Mouse (Mus musculus): ENCODE results near the gene Bbc3.
A peak's percentile ranks its signal among the peaks of the same experiment; 100 is the strongest.
"Not testable (repeated sequence)": the region's sequence is repeated elsewhere in the genome, so short reads cannot be mapped to it uniquely, and the experiment has no call there.

Gene Bbc3

GRCm38 (mm10) chr7:16294346-16294745 is 13.8 kb upstream of the Bbc3 start:
- no peak for DNase-seq (ENCODE audit: low read depth, low spot score)

- DNase-seq (ENCODE audit: low read depth, low spot score) = peak; percentile 83
These were observed 13.4 kb upstream of the Bbc3 start for GRCm38 (mm10) chr7:16294837-16295236.

- DNase-seq (ENCODE audit: low read depth, low spot score) = no peak
These were observed 12.8 kb upstream of the Bbc3 start for GRCm38 (mm10) chr7:16295321-16295900.

- no peak for DNase-seq (ENCODE audit: low read depth, low spot score)
These were observed 12.0 kb upstream of the Bbc3 start for GRCm38 (mm10) chr7:16296146-16296545.

- DNase-seq (ENCODE audit: low read depth, low spot score) = peak; percentile 76
These were observed 11.3 kb upstream of the Bbc3 start for GRCm38 (mm10) chr7:16296766-16297390.

- no peak for DNase-seq (ENCODE audit: low read depth, low spot score)
These were observed 10.6 kb upstream of the Bbc3 start for GRCm38 (mm10) chr7:16297616-16298015.

GRCm38 (mm10) chr7:16298927-16299326 is 9.3 kb upstream of the Bbc3 start:
- DNase-seq (ENCODE audit: low read depth, low spot score) = no peak

GRCm38 (mm10) chr7:16299419-16300035 is 8.7 kb upstream of the Bbc3 start:
- DNase-seq (ENCODE audit: low read depth, low spot score) = no peak

GRCm38 (mm10) chr7:16307141-16307540 is 1.1 kb upstream of the Bbc3 start:
- not testable (repeated sequence) for DNase-seq (ENCODE audit: low read depth, low spot score)

GRCm38 (mm10) chr7:16308555-16309317 is 543 bp downstream of the Bbc3 start:
- no peak for DNase-seq (ENCODE audit: low read depth, low spot score)

- DNase-seq (ENCODE audit: low read depth, low spot score) = no peak
These were observed 1.3 kb downstream of the Bbc3 start for GRCm38 (mm10) chr7:16309318-16310019.

GRCm38 (mm10) chr7:16310020-16310520 is 1.9 kb downstream of the Bbc3 start:
- peak; percentile 75 for DNase-seq (ENCODE audit: low read depth, low spot score)

GRCm38 (mm10) chr7:16310521-16311452 is 2.6 kb downstream of the Bbc3 start:
- no peak for DNase-seq (ENCODE audit: low read depth, low spot score)

- no peak for DNase-seq (ENCODE audit: low read depth, low spot score)
These were observed 3.3 kb downstream of the Bbc3 start for GRCm38 (mm10) chr7:16311453-16312004.

- no peak for DNase-seq (ENCODE audit: low read depth, low spot score)
These were observed 3.9 kb downstream of the Bbc3 start for GRCm38 (mm10) chr7:16312011-16312671.

- no peak for DNase-seq (ENCODE audit: low read depth, low spot score)
These were observed 4.6 kb downstream of the Bbc3 start for GRCm38 (mm10) chr7:16312672-16313311.

GRCm38 (mm10) chr7:16313481-16314220 is 5.5 kb downstream of the Bbc3 start:
- no peak for DNase-seq (ENCODE audit: low read depth, low spot score)

- no peak for DNase-seq (ENCODE audit: low read depth, low spot score)
These were observed 6.1 kb downstream of the Bbc3 start for GRCm38 (mm10) chr7:16314221-16314775.

Measured in WW6 (cell line).